ENCODE assay signal across 9 mouse cellular contexts in genomic region chr7:28972542-28972985, GRCm38 (mm10). TPM values are rescaled to one million over a fixed set of nuclear protein-coding genes. Genes with fewer than 3 reads are reported as not detected.
A peak's percentile ranks its signal among the peaks of the same experiment; 100 is the strongest.
DNase-seq lines count a peak whose midpoint lies in the region; ATAC-seq and TF ChIP-seq lines count a peak whose summit lies in the region.
"Had no signal": no experiment of that assay in that cellular context is flagged by ENCODE, and none has a peak within 500 bp of the region (broad histone marks: within the 10 kb centered on the region; RNA-seq: fewer than 3 reads in every experiment).

No protein-coding gene starts in this region.

- peak overlapping the region; percentile 63 for H3K4me3 ChIP-seq in E14TG2a.4 (replicated peaks; ENCODE audit: low read length)
- no peak overlapping the region for H3K4me3 ChIP-seq in heart, postnatal 0 days (ENCODE audit: low read depth, low read length)

- TF ChIP-seq EP300 in heart, postnatal 0 days (IDR thresholded peaks at IDR 0.05; ENCODE audit: low read depth): no peak

- peaks cover 84% of the 10 kb centered on the region for H3K36me3 ChIP-seq in E14TG2a.4 (ENCODE audit: insufficient read depth, low read length)
- H3K36me3 ChIP-seq in heart, postnatal 0 days (replicated peaks; ENCODE audit: control insufficient read depth, insufficient read depth, low read length): peaks cover 44% of the 10 kb centered on the region

- H3K9ac ChIP-seq in heart, postnatal 0 days (replicated peaks; ENCODE audit: low read depth, low read length): no peak overlapping the region

- H3K4me2 ChIP-seq in heart, postnatal 0 days (ENCODE audit: low read depth, low read length): no peak overlapping the region; the same call in 1 of the 2 replicates

- H3K9me3 ChIP-seq in E14TG2a.4 (ENCODE audit: low read length): no peaks in the 10 kb centered on the region
- H3K9me3 ChIP-seq in heart, postnatal 0 days (replicated peaks; ENCODE audit: control insufficient read depth, low read length): no peaks in the 10 kb centered on the region

- WGBS in heart, postnatal 0 days: 60% methylated on average over 8 of the region's 8 CpGs

- peaks cover 90% of the 10 kb centered on the region for H3K4me1 ChIP-seq in E14TG2a.4 (replicated peaks; ENCODE audit: low read depth, low read length)
- peaks cover 10% of the 10 kb centered on the region for H3K4me1 ChIP-seq in heart, postnatal 0 days (ENCODE audit: control insufficient read depth, insufficient read depth)

- no peak for ATAC-seq in heart, postnatal 0 days (ENCODE audit: insufficient read depth, low read depth)
- no peak for ATAC-seq in activated CD4-positive, CD25-positive, alpha-beta regulatory T cell, adult 4 months

- TF ChIP-seq CTCF in E14TG2a.4 (conservative IDR thresholded peaks at IDR 0.05; ENCODE audit: low read length): peak; percentile 91
- TF ChIP-seq CTCF in heart, postnatal 0 days (IDR thresholded peaks at IDR 0.05; ENCODE audit: low read depth): peak; percentile 67

- peak overlapping the region; percentile 82 for H3K27ac ChIP-seq in heart, postnatal 0 days (ENCODE audit: low read depth)
- H3K27ac ChIP-seq: macrophage had no signal

- no peaks in the 10 kb centered on the region for H3K27me3 ChIP-seq in E14TG2a.4 (ENCODE audit: insufficient read depth, low read length)
- H3K27me3 ChIP-seq in heart, postnatal 0 days (ENCODE audit: control insufficient read depth, insufficient read depth, low read length): no peaks in the 10 kb centered on the region

- peak; percentile 70 for DNase-seq in adrenal gland, adult 2 months
- peak; percentile 73 for DNase-seq in embryo, embryonic 9.5 days (ENCODE audit: extremely low spot score)
- DNase-seq in heart, postnatal 0 days (ENCODE audit: low spot score): no peak
- peak; percentile 51 for DNase-seq in left cerebral cortex, adult 11 months (ENCODE audit: low spot score)
- DNase-seq in lung, postnatal 4 days: peak; percentile 81 to 87
- peak; percentile 91 for DNase-seq in right cerebral cortex, postnatal 4 days

RNA-seq across cellular contexts. Expression of gene Eif3k, which starts 9.1 kb away (rescaled TPM):
- 100 to 1,000 TPM; 259 to 280 TPM for total RNA-seq in adrenal gland, adult 2 months (2021)
- 118 and 138 TPM in 2 replicates for polyA plus RNA-seq in adrenal gland, adult 2 months (2012; rRNA removed)
- total RNA-seq in heart, postnatal 0 days (2014; rRNA removed; ENCODE audit: low replicate concordance): 366 and 476 TPM in 2 replicates
- 261 and 264 TPM in 2 replicates for polyA plus RNA-seq in heart, postnatal 0 days (2015; fragmentation: Nextera tagmentation; extraction: Ambion mirVana)
- polyA plus RNA-seq in activated CD4-positive, CD25-positive, alpha-beta regulatory T cell, adult 4 months (2017; shearing (Covaris generic)): 100 to 1,000 TPM; 603 to 630 TPM

RNA-seq across cellular contexts. Expression of gene Map4k1, which starts 9.3 kb away (rescaled TPM):
- total RNA-seq in adrenal gland, adult 2 months (2021): 1 to 10 TPM in 1 of 2 experiments, under 1 TPM in 1; 0.37 to 1.3 TPM
- polyA plus RNA-seq in adrenal gland, adult 2 months (2012; rRNA removed): 2.2 TPM in 2 replicates
- 0.15 TPM in 1 of 2 replicates, not detected in the other for total RNA-seq in heart, postnatal 0 days (2014; rRNA removed; ENCODE audit: low replicate concordance)
- 1.4 and 1.8 TPM in 2 replicates for polyA plus RNA-seq in heart, postnatal 0 days (2015; fragmentation: Nextera tagmentation; extraction: Ambion mirVana)
- 100 to 1,000 TPM in 1 of 2 experiments, 10 to 100 TPM in 1; 88.8 to 120 TPM for polyA plus RNA-seq in activated CD4-positive, CD25-positive, alpha-beta regulatory T cell, adult 4 months (2017; shearing (Covaris generic))

RNA-seq across cellular contexts. Expression of gene Actn4, which starts 10.4 kb away (rescaled TPM):
- total RNA-seq in adrenal gland, adult 2 months (2021): 100 to 1,000 TPM; 247 to 264 TPM
- polyA plus RNA-seq in adrenal gland, adult 2 months (2012; rRNA removed): 301 and 316 TPM in 2 replicates
- total RNA-seq in heart, postnatal 0 days (2014; rRNA removed; ENCODE audit: low replicate concordance): 120 and 139 TPM in 2 replicates
- 135 and 171 TPM in 2 replicates for polyA plus RNA-seq in heart, postnatal 0 days (2015; fragmentation: Nextera tagmentation; extraction: Ambion mirVana)
- 100 to 1,000 TPM in 1 of 2 experiments, 10 to 100 TPM in 1; 84.6 to 128 TPM for polyA plus RNA-seq in activated CD4-positive, CD25-positive, alpha-beta regulatory T cell, adult 4 months (2017; shearing (Covaris generic))

Comparison
In these comparisons a context has a peak if more than half of its experiments do, and no peak if none do; other contexts are left out.
1. RNA of gene Map4k1, which starts 9.3 kb away (polyA plus RNA-seq): 88.8 to 120 TPM in activated CD4-positive, CD25-positive, alpha-beta regulatory T cell, adult 4 months; 2.2 TPM in adrenal gland, adult 2 months and 1.4 to 1.8 TPM in heart, postnatal 0 days; every median in the first group is over 10 times any median in the second.